Mouse (Mus musculus): ENCODE measurements around the gene Tom1l2.
A peak's percentile ranks its signal among the peaks of the same experiment; 100 is the strongest.

Tom1l2 gene

DNA sequence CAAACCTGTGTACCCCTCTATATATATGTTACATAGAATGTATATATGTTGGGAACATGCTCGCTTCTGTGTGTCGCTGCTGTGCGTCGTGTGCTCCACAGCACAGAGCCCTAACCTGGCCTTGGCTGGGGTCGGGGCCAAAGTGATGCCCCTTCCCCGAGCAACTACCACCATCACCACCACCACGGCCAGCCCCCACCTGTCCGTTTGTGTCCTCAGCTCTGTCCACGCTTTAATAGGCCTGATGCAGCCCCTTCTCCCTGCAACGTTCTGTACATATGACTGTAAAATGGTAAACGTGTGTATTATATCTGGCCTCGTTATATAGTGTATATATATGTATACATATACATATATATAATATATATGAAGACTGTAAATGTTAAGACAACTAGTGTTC is 154.1 kb downstream of the Tom1l2 start:
- DNase-seq: no peak

DNA sequence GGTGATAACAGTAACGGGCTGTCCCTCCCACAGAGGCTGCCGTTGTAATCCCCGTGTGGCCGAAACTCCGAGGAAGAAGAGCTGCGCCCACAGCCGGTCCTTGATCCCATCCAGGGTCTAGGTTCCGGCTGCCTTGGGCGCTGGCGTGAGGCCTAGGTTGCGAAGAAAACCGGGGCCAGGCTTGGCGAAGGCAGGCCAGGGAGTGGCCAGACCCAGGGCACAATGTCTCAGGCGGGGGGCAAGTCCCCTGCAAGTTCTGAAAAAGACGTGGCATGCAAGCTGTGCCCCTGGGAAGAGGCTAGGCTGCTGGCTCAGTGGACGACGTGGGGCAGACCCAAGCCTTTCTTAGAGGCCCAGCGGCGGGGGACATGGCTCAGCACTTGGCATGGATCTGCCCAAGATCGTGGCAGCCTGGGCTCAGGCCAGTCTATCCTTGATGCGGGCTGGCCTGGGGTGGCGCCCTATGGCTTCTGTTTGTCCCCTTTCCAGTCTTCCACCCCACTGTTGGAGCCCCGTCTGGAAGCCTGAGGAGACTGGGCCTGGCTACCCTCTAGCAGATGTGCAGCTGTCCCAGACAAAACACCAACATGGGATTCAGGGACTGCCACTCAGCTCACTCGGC is 154.6 kb downstream of the Tom1l2 start:
- DNase-seq: no peak

DNA sequence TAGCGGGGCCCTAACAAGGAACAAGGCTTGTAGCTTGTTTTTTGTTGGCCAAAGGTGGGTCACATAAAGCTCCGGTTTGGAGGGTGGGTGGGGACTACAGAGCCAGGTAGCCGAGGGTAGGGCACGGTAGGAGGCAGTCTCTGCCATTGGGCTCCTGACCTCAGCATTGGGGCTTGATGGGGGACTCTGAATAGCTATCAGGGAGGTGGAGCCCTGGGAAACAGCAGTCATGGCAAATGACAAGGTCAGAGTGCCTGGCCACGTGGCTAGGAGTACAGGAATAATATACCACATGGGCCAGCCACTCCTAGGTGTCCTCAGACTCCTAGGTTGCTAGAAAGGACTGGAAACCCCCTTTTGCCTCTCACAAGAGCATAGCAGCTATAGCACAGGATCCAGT is 156.4 kb downstream of the Tom1l2 start:
- DNase-seq: no peak

DNA sequence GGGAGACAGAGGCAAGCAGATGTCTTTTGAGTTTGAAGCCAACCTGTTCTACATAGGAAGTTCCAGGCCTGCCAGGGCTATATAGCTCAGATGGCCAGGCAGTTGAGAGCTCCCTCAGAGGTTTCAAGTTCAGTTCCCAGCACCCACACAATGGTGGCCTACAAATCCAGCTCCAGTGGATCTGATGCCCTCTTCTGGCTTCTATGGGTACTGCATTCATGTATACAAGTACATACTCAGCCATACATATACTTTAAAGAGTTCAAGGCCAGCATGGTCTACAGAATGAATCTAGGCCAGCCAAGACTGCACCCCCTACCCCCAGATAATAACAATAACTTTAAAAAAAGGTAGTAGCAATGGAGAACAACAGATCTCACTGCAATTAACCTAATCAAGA is 157.6 kb downstream of the Tom1l2 start:
- peak; percentile 39 to 46 for DNase-seq

DNA sequence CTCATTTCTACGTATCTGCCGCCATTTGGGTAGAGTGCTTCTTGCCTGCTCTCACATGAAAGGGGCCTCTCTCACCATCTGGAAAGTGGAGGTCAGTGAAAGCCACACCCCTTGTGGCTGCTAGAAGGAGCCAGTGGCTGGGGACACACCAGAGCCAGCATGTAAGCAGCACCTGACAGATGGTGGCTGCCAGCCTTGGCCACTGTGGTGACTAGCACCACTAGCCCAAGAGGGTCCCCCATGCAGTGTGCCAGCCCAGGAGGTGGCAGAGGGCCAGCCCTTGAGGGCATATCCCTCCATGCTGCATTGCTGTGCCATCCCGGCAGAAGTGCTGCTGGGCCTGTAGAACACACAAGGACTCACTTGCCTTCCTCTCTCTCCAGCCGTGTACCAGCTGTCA is 159.1 kb downstream of the Tom1l2 start:
- DNase-seq: no peak

DNA sequence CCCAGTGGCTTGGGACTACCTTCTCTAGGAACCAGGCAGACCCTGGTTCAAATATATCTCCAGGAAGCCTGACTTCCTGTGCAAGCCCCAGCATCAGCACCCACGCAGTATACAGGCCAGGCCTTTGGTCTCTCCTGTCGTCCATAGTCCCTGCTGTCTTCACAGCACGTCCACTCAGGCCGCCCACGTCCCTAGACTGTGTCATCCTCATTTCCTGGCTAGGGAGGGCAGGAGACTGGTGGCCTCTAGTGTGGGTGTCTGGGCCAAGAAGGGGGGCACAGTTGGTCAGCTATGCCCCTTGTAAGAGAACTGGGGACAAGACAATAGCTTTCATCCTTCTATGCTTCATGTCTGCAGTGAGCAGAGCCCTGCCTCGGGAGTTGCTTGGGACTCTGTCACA is 160.2 kb downstream of the Tom1l2 start:
- DNase-seq: no peak

DNA sequence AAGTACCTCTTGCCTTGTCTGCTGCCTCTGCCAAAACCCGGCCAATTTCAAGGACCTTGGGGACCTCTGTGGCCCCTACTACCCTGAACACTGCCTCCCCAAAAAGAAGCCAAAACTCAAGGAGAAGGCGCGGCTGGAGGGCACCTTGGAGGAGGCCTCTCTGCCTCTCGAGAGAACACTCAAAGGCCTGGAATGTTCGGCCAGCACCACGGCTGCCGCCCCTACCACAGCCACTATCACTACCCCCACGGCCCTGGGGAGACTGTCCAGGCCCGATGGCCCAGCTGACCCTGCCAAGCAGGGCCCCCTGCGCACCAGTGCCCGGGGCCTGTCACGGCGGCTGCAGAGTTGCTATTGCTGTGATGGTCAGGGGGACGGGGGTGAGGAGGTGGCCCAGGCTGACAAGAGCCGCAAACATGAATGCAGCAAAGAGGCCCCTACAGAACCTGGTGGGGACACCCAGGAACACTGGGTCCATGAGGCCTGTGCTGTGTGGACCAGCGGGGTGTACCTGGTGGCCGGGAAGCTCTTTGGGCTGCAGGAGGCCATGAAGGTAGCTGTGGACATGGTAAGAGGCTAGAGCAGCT is 162.6 kb downstream of the Tom1l2 start:
- DNase-seq: no peak

DNA sequence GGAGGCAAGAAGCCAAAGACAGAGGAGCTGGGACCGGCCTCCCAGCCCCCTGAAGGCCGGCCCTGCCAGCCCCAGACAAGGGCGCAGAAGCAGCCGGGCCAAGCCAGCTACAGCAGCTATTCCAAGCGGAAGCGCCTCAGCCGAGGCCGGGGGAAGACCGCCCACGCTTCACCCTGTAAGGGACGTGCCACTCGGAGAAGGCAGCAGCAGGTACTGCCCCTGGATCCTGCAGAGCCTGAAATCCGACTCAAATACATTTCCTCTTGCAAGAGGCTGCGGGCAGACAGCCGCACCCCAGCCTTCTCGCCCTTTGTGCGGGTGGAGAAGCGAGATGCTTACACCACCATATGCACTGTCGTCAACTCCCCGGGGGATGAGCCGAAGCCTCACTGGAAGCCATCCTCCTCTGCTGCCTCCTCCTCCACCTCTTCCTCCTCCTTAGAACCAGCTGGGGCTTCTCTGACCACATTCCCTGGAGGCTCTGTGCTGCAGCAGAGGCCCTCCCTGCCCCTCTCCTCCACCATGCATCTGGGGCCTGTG is 163.1 kb downstream of the Tom1l2 start:
- DNase-seq: no peak

DNA sequence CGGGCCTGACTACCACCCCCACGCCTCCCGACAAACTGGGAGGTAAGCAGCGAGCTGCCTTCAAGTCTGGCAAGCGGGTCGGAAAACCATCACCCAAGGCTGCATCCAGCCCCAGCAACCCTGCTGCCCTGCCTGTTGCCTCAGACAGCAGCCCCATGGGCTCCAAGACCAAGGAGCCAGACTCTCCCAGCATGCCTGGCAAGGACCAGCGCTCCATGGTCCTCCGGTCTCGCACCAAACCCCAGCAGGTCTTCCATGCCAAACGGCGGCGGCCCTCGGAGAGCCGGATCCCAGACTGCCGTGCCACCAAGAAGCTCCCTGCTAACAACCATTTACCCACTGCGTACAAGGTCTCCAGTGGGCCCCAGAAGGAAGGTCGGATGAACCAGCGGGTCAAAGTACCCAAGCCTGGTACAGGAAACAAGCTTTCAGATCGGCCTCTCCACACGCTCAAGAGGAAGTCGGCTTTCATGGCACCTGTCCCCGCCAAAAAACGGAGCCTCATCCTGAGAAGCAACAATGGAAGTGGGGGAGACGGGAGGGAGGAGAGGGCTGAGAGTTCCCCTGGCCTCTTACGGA is 164.3 kb downstream of the Tom1l2 start:
- no peak for DNase-seq

DNA sequence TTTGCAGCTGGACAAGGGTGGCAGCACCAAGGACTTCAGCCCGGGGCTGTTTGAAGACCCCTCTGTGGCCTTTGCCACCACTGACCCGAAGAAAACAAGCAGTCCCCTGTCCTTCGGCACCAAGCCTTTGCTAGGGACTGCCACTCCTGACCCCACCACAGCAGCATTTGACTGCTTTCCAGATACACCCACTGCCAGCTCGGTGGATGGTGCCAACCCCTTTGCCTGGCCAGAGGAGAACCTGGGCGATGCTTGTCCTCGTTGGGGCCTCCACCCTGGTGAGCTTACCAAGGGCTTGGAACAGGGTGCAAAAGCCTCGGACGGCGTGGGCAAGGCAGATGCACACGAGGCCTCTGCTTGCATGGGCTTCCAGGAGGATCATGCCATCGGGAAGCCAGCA is 165.6 kb downstream of the Tom1l2 start:
- DNase-seq: no peak

DNA sequence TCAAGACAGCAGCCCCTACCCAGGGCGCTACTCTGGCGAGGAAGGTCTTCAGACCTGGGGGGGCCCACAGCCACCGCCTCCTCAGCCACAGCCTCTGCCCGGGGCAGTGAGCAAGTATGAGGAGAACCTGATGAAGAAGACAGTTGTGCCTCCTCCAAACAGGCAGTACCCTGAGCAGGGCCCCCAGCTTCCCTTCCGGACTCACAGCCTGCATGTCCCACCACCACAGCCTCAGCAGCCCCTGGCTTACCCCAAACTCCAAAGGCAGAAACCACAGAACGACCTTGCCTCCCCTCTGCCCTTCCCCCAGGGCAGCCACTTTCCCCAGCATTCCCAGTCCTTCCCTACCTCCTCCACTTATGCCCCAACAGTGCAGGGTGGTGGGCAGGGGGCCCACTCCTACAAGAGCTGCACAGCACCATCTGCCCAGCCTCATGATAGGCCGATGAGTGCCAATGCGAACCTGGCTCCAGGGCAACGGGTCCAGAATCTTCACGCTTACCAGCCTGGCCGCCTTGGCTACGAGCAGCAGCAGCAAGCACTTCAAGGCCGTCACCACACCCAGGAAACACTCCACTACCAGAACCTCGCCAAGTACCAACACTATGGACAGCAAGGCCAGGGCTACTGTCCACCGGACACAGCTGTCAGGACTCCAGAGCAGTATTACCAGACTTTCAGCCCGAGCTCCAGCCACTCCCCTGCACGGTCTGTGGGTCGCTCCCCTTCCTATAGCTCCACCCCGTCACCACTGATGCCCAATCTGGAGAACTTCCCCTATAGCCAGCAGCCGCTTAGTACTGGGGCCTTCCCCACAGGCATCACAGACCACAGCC is 167.1 kb downstream of the Tom1l2 start:
- DNase-seq: no peak

DNA sequence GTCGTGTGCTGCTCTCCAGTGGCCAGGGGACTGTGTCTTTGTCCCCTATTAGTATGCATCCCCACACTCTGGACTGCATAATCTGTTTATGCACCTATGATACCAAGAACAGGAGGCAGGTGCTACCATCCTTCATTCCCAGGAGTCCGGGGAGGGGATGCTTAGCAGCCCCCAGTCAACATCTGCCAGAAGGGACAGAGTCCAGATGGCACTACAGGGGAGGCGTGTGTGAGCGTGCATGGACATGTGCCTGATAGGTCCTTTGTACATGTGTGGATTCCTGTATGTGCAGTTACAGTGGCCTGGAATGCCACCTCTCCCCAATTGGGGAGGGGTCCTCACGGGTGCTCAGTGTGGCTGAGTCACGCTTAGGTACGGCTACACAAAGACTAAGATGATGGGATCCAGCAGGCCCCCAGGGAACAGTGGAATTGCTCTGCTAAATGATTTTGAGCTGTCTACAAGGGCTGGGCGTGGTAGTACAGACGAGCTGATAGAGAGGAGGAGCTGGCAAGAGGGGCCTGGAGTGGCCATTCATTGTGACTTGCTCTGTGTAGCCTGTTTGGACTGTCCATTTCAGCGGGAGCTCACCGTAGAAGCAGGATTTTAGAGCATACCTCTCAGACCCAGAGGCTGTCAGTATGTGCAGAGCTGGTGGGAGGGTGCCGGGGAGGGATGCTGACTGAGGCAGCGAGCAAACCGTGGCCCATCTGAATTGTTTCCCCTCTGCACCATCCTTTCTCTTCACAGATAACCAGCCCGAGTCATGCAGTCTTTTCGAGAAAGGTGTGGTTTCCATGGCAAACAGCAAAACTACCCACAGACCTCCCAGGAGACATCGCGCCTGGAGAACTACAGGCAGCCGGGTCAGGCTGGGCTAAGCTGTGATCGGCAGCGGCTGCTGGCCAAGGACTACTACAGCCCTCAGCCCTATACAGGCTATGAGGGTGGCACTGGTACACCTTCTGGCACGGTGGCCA is 168.1 kb downstream of the Tom1l2 start:
- no peak for DNase-seq

DNA sequence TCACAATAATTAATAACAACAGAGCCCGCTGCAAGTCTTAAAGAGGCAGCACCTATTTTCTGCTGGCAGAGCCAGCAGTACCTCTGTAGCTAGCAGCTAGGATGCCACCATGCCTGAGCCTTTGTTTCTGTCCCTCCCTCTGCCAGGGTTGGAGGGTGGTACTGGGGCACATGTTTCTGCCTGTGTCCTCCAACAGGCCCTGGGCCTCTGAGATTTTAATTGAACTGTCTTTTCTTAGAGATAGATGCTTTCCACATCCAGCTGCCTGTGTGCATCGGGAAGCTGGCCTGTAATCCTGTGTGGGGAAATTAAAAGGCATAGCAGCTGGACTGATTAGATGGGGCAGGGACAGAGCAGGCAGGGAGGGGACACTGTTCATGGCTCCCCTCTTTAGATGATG is 170.0 kb downstream of the Tom1l2 start:
- DNase-seq: no peak

DNA sequence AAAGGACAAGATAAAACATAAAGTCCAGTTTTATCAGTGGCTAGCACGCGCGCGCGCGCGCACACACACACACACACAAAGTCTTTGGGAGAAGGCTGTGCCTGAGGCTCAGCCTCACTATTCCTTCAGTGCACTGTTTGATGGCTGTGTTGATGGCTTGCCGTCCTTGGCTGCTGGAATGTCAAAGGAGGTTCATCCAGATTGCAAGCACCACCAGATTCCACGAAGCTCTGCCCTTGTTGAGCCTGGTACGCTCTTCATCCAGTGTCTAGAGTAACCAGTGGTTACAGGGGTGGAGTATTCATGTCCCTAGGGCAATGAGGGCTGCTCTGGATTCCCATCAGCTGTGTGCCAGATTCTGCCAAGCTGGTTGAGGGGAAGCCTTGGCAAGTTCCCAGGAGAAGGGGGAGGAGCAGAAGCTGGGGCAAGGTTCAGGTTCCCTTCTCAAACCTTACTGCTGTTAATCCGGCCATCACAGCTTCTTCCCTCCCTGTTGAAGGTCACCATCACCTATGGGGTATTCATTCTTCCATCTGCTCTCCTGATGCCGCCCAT is 170.5 kb downstream of the Tom1l2 start:
- peak; percentile 94 for DNase-seq

DNA sequence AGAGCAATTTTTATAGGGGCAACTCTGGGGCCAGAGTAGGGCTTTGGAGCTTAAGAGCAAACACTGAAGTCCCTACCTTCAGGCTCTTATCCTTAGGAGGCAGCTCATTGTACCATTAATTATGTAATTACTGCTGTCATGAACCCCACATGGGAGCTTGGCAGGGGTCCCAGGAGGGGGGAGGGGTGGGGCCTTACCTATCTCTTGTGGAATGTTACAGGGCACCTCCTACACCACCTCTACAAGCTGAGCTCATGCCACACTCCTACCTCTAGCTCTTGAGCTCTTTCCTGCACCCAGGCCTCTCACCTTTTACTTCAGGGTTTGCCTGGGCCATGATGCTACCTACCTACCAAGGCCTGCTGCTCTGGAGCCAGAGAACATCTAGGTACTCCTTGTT is 174.2 kb downstream of the Tom1l2 start:
- peak; percentile 80 for DNase-seq

DNA sequence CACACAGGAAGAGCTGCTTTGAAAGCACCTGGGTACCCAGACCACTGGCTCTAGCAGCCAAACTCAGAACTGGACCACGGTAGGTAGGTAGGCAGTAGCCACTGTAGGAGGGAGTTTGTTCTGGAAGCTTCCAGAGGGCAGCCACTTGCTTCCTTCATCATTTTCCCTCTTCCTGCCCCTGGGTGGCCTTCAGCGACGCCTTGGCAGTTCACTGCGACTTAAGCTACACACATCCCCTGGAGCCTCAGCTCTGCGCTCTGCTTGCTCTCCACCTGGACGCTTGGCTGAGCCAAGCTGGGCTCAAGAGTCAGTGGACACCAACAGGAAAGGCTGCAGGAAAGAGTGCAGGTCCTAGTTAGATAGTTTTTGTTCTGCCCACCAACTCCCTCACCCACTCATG is 174.7 kb downstream of the Tom1l2 start:
- no peak for DNase-seq

DNA sequence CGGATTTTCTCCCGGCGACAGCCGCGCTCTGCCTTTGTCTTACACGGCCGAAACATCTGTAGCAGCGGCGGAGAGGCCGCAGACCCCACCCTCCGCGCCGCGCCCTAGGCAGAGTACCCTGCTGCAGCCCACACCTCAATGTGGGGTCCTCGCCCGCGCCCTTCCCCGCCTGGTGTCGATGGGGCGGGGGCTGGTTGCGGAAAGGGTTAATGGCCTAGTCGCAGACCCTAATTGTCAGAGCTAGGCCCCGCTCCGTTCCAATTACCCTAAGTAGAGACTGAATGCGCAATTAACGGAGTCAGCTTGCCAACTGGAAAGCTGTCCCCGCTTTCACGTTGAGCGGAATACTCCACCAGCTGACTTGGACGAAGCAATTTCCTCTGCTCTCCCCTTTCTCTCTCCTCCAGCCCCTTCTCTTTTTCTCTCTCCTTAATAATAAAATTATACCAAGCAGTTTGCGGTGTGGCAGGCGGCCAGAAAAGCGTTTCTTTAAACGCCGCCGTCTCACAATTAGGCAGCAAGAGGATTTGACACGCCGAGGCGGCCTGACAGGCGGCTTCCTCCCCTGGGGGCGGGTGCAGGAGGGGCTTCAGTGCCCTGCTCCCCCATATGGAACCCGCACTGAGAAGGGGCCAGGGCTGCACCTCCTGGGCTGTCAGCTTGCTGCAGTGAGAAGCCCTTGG is 175.6 kb downstream of the Tom1l2 start:
- peak in 1 of 2 experiments; percentile 62 for DNase-seq

All from kidney, postnatal 36 days (tissue).